Mouse (Mus musculus) embryonic facial prominence, embryonic 14.5 days (tissue): ENCODE data around the gene Cgnl1. TPM values are rescaled to one million over a fixed set of nuclear protein-coding genes. Genes with fewer than 3 reads are reported as not detected.

Source experiments
- ATAC-seq: fragments of 200-750 bp; cut with Nextera tagmentation; 2 replicates; pipeline ENCODE4 v1.8.0; 2017; ENCODE audit warnings: low read depth, moderate number of reproducible peaks, moderate TSS enrichment
- DNase-seq: peaks from one replicate; pipeline ENCODE4 v3.0.0-alpha.2; 2015; ENCODE audit warnings: low spot score
- H3K27ac ChIP-seq: fragments of 300-500 bp; sonication (generic); replicated peaks from 2 replicates; pipeline ENCODE4 v1.5.1; 2014; ENCODE audit warnings: low read depth, mild to moderate bottlenecking, low read length, moderate library complexity
- H3K27me3 ChIP-seq: fragments of 300-500 bp; sonication (generic); replicated peaks from 2 replicates; pipeline ENCODE4 v1.6.1; 2014; ENCODE audit warnings: low read length; ENCODE audit not compliant: control insufficient read depth, insufficient read depth
- H3K36me3 ChIP-seq: fragments of 300-500 bp; sonication (generic); 2 replicates; pipeline ENCODE4 v1.6.1; 2014; ENCODE audit warnings: low read length, mixed read lengths; ENCODE audit not compliant: control insufficient read depth, insufficient read depth
- H3K4me1 ChIP-seq: fragments of 300-500 bp; sonication (generic); 2 replicates; pipeline ENCODE4 v1.6.1; 2014; ENCODE audit warnings: antibody characterized with exemption, low read length; ENCODE audit not compliant: control insufficient read depth, insufficient read depth
- H3K4me2 ChIP-seq: fragments of 300-500 bp; sonication (generic); 2 replicates; pipeline ENCODE4 v1.6.1; 2014; ENCODE audit warnings: low read depth, mild to moderate bottlenecking, low read length, moderate library complexity, mixed read lengths
- H3K4me3 ChIP-seq: fragments of 300-500 bp; sonication (generic); 2 replicates; pipeline ENCODE4 v1.5.1; 2014; ENCODE audit warnings: low read depth, mild to moderate bottlenecking, low read length
- H3K9ac ChIP-seq: fragments of 300-500 bp; sonication (generic); 2 replicates; pipeline ENCODE4 v1.6.1; 2014; ENCODE audit warnings: low read depth, mild to moderate bottlenecking, low read length, moderate library complexity, mixed read lengths
- H3K9me3 ChIP-seq: fragments of 300-500 bp; sonication (generic); 2 replicates; pipeline ENCODE4 v1.6.1; 2016; ENCODE audit warnings: low read length; ENCODE audit not compliant: control insufficient read depth
- WGBS: fragments of 180-500 bp; shearing (Covaris S2); extraction: QIAGEN DNeasy Blood & Tissue Kit; methylation state at CpG from one replicate; pipeline ENCODE4 v1.1.7; 2014; 5-methylcytosine and 5-hydroxymethylcytosine counted together
- polyA plus RNA-seq: library from polyadenylated mRNA; unstranded; fragments of >200 nt; fragmentation: Nextera tagmentation; extraction: Ambion mirVana; gene quantifications from 2 replicates; pipeline ENCODE4 v1.2.1, GENCODE M21; 2014

Cgnl1 gene
- polyA plus RNA-seq, 1 experiment from 2014 or later, result 12.6 TPM

DNA sequence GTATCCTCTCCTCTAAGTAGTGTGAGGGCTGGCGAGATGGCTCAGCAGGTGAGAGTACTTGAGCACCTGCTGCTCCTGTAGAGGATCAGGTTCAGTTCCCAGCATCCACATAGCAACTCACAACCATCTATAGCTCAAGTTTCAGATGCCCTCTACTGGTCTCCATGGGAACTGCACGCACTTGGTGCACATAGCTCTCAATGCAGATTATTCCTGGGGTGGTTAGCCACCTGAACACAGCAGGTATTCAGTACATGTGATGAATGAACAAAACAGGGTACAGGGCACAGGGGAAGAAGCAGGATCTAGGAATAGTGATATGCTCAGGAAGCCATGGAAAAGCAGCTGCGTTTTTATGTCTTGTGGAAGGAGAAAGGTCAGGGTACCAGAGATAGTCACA lies 6.0 kb upstream of the Cgnl1 start:
- no peak for ATAC-seq
- Histone ChIP-seq H3K9me3 (no peaks in the 10 kb centered on the region), H3K4me2 (no peak overlapping the region), H3K4me1 (no peaks in the 10 kb centered on the region), H3K27ac (no peak overlapping the region), H3K36me3 (no peaks in the 10 kb centered on the region), H3K27me3 (no peaks in the 10 kb centered on the region), H3K9ac (no peak overlapping the region), H3K4me3 (no peak overlapping the region)
- WGBS, result 94% methylated on average over 3 of the region's 3 CpGs
- DNase-seq, result no peak

DNA sequence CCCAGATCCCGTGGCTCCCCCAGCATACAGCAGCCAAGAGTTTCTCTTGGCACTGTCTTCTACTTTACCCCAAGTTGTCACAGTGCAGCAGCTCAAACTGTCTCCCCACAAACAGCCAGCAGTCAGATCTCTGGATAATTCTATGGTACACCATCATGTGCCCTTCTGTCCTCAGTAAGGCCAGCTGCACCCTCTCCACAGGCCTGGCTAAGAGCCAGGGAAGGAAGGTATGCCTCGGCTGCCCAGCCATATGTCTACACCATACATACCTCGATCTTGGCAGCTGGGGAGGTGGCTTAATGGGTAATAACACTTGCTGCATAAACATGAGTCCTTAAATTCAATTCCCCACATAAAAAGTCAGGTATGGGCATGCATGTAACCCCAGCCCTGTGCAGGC lies 4.9 kb upstream of the Cgnl1 start:
- Histone ChIP-seq H3K36me3 (no peaks in the 10 kb centered on the region), H3K27ac (no peak overlapping the region), H3K4me1 (no peaks in the 10 kb centered on the region), H3K9ac (no peak overlapping the region), H3K9me3 (no peaks in the 10 kb centered on the region), H3K27me3 (no peaks in the 10 kb centered on the region), H3K4me3 (no peak overlapping the region), H3K4me2 (no peak overlapping the region)
- WGBS, result 60% methylated on average over 3 of the region's 3 CpGs
- no peak for DNase-seq
- ATAC-seq, result peak; percentile 13; the same call in 1 of the 2 replicates

DNA sequence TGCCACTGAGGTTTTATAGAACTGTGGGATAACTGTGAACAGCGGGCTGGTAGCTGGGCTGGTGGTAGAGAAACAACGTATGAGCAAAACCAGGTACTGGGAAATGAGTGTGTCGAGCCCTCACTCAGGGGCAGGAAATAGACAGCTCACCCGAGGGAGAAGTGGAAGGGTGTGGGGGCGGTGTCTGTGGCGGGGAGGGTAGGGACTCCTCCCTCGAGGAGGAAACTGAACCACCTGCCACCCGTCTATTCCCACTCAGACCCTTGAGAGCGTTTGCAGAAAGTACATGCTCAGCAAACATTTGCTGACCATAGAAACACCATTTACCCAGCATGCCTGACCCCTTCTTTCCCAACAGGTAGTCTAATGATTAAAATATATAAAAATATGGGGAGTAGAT lies 2.2 kb upstream of the Cgnl1 start:
- WGBS, result 70% methylated on average over 9 of the region's 9 CpGs

DNA sequence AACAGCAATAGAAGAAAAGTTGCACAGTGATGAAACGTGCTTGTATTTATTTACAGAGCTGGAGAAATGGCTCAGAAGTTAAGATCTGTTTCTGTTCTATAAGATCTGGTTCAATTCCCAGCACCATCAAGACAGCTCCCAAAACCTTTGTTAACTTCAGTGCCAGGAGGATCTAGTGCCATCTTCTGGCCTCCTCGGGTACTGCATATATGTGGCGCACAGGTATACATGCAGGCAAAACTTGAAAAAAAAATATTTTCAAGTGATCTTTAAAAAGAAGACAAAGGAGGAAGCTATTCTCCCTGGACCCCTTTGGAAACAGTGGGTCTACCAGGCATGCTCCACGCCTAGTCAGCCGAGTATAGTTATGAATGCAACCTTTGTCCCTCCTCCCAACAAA lies 936 bp upstream of the Cgnl1 start:
- WGBS, result 62% methylated on average over 5 of the region's 5 CpGs
- Histone ChIP-seq H3K4me1 (peaks cover 17% of the 10 kb centered on the region; the same call in 1 of the 2 replicates), H3K4me3 (no peak overlapping the region), H3K9ac (no peak overlapping the region), H3K27ac (no peak overlapping the region), H3K4me2 (no peak overlapping the region), H3K9me3 (no peaks in the 10 kb centered on the region), H3K36me3 (no peaks in the 10 kb centered on the region), H3K27me3 (no peaks in the 10 kb centered on the region)
- DNase-seq (no peak), ATAC-seq (no peak)

More for the DNA sequence above, 2.2 kb upstream of the Cgnl1 start:
- Histone ChIP-seq H3K27ac (no peak overlapping the region), H3K27me3 (no peaks in the 10 kb centered on the region), H3K4me1 (peaks cover 17% of the 10 kb centered on the region; the same call in 1 of the 2 replicates), H3K4me2 (no peak overlapping the region), H3K9ac (no peak overlapping the region), H3K4me3 (no peak overlapping the region), H3K9me3 (no peaks in the 10 kb centered on the region), H3K36me3 (no peaks in the 10 kb centered on the region)
- no peak for DNase-seq
- no peak for ATAC-seq

DNA sequence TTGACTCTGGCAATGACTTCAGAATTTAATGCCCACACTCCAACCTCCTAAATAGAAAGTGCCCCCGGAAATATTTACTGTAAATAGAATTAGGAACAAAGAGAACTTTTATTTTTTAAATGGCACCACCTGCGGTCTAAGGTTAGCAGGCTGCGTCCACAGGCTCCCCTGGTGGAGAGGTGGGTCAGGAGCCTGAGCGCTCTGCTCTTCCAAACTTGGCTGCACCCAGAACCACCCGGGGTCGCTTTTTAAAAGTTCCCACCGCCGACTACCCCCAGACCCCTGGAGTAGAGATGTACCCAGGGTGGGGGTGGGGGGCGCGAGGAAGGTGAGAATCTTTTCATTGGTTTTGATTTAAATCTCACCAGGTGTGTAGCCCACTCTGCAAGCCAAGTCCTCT lies 918 bp downstream of the Cgnl1 start:
- ATAC-seq (no peak; the same call in 1 of the 2 replicates), DNase-seq (no peak)
- Histone ChIP-seq H3K27ac (no peak overlapping the region), H3K4me3 (peak overlapping the region; percentile 75), H3K9ac (peak overlapping the region; percentile 78; the same call in 1 of the 2 replicates), H3K4me2 (peak overlapping the region; percentile 80), H3K36me3 (no peaks in the 10 kb centered on the region), H3K27me3 (no peaks in the 10 kb centered on the region), H3K9me3 (no peaks in the 10 kb centered on the region), H3K4me1 (peaks cover 17% of the 10 kb centered on the region; the same call in 1 of the 2 replicates)
- 2% methylated on average over 10 of the region's 10 CpGs for WGBS

DNA sequence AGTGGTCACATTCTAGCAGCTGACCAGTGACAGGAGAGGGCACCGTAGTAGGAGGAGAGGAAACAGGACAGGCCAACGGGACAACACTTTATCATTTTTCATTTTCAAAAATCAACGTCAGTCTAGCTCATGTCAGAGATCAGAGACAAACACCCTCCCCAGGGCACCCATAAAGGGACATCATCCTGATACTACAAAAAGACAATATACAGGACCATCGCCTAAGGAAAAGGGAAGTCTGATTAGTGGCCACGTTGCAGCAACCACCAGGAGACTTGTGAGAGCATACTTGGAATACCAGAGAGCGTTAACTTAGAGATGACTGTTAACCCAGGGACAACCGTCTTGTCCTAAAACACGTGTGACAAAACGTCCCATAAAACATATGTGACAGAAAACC lies 1.7 kb downstream of the Cgnl1 start:
- ATAC-seq, result no peak
- peak overlapping the region; percentile 80 for H3K4me2 ChIP-seq
- no peak overlapping the region for H3K27ac ChIP-seq
- 33% methylated on average over 9 of the region's 9 CpGs for WGBS
- no peaks in the 10 kb centered on the region for H3K9me3 ChIP-seq
- no peak overlapping the region for H3K9ac ChIP-seq
- no peaks in the 10 kb centered on the region for H3K27me3 ChIP-seq
- no peaks in the 10 kb centered on the region for H3K36me3 ChIP-seq
- peaks cover 17% of the 10 kb centered on the region; the same call in 1 of the 2 replicates for H3K4me1 ChIP-seq
- peak overlapping the region; percentile 75 for H3K4me3 ChIP-seq
- no peak for DNase-seq

DNA sequence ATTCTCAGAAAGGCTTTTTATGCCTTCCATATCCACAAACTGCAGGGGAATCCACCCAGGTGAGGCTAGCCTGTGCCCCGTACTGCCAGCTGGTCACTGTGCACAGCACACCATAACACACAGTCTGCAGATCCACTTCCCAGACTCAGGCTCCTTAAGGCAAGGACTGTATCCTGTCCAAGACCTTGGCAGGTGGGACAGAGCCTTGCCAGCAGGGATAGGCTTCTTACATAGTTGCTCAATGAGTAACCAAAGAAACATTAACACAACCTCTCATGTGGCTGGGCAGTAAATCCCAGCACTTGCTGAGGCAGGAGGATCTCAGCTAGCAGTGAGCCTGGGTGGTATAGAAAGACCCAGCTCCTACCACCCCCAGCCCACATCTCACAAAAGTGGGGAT lies 3.3 kb downstream of the Cgnl1 start:
- Histone ChIP-seq H3K9me3 (no peaks in the 10 kb centered on the region), H3K9ac (no peak overlapping the region), H3K27ac (no peak overlapping the region), H3K4me1 (peaks cover 17% of the 10 kb centered on the region; the same call in 1 of the 2 replicates), H3K4me3 (no peak overlapping the region), H3K4me2 (no peak overlapping the region), H3K36me3 (no peaks in the 10 kb centered on the region), H3K27me3 (no peaks in the 10 kb centered on the region)
- DNase-seq (no peak), ATAC-seq (no peak)
- WGBS, result 76% methylated on average over 1 of the region's 1 CpGs

DNA sequence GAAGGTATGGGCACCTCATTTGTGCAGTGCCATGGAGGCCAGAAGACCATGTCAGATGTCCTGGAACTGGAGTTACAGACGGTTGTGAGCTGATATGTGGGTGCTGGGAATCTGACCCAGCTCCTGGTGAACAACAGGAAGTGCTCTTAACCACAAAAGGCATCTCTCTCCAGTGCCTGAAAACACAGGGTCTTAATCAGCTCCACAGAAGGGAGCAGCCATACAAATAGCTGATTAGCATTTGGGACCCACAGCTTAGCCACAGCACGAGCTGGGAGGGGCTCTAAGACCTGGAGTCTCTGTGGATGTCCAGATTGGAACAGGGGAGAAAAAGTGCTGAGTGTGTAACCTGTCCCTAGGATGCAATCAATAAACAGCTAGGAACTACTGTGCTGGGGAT lies 4.5 kb downstream of the Cgnl1 start:
- no peaks in the 10 kb centered on the region for H3K36me3 ChIP-seq
- no peak for DNase-seq
- no peak overlapping the region for H3K4me2 ChIP-seq
- no peaks in the 10 kb centered on the region for H3K27me3 ChIP-seq
- H3K27ac ChIP-seq, result no peak overlapping the region
- peaks cover 17% of the 10 kb centered on the region; the same call in 1 of the 2 replicates for H3K4me1 ChIP-seq
- no peak overlapping the region for H3K9ac ChIP-seq
- no peak for ATAC-seq
- 54% methylated on average over 2 of the region's 2 CpGs for WGBS
- no peaks in the 10 kb centered on the region for H3K9me3 ChIP-seq
- no peak overlapping the region for H3K4me3 ChIP-seq

DNA sequence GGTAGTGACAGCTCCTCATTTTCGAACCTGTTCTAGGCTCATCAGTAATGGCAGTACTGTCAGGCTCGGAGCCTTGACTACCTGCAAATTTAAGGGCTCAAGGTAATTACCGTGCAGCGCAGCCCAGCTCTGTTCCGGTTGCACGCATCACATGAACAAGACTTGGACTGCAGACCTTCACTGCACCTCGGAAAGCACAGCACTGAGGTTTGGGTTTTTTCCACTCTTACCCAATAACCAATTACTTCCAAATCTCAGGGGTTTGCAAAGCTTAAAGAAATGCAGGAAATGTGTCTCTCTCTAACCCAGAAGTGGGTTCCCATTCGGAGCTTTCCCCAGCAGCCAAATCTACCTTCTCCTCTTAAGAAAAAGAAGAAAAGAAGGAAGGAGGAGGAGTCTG lies 5.1 kb downstream of the Cgnl1 start:
- ATAC-seq (no peak), DNase-seq (no peak)
- Histone ChIP-seq H3K36me3 (no peaks in the 10 kb centered on the region), H3K27me3 (no peaks in the 10 kb centered on the region), H3K4me2 (no peak overlapping the region), H3K4me3 (no peak overlapping the region), H3K9me3 (0 out of 2 replicates have a peak, but pooled peaks cover 2% of the 10 kb centered on the region), H3K9ac (no peak overlapping the region), H3K27ac (no peak overlapping the region), H3K4me1 (peaks cover 17% of the 10 kb centered on the region; the same call in 1 of the 2 replicates)
- WGBS, result 71% methylated on average over 8 of the region's 8 CpGs
